Mouse (Mus musculus): Measurements from ENCODE around the gene Adam26a. TPM values are rescaled to one million over a fixed set of nuclear protein-coding genes. Genes with fewer than 3 reads are reported as not detected.
"Not testable (repeated sequence)": the region's sequence is repeated elsewhere in the genome, so short reads cannot be mapped to it uniquely, and the experiment has no call there.

The Adam26a gene
- total RNA-seq (2012; rRNA removed), result not detected in 2 replicates

- DNase-seq (ENCODE audit: low read depth, low spot score); H3K4me3 ChIP-seq (ENCODE audit: insufficient read depth in 1 of 2, low read depth in 1 of 2, low read length in 2 of 2, poor library complexity in 1 of 2, severe bottlenecking in 1 of 2); H3K9ac ChIP-seq (ENCODE audit: insufficient read depth, low read depth, low read length, poor library complexity, severe bottlenecking); H3K4me1 ChIP-seq (ENCODE audit: control insufficient read depth in 2 of 2, insufficient read depth in 2 of 2, low read length in 2 of 2, poor library complexity in 1 of 2); H3K27ac ChIP-seq (ENCODE audit: insufficient read depth, low read depth, low read length, poor library complexity, severe bottlenecking); H3K36me3 ChIP-seq (ENCODE audit: control insufficient read depth, insufficient read depth, low read length, poor library complexity, severe bottlenecking); in situ Hi-C loops (cut with MboI; ENCODE audit: low sequenced_read_pairs in 2 of 2, unreplicated experiment in 2 of 2); H3K9me3 ChIP-seq (ENCODE audit: control insufficient read depth, insufficient read depth, low read depth, low read length): not testable (repeated sequence)
These were observed at the start of gene Adam26a for GRCm38 (mm10) chr8:43576607-43577006. Gene Adam26a, minus strand, starts transcription at chr8:43576707.

- Histone ChIP-seq H3K27ac (ENCODE audit: insufficient read depth, low read depth, low read length, poor library complexity, severe bottlenecking) (no peak overlapping the region), H3K9me3 (ENCODE audit: control insufficient read depth, insufficient read depth, low read depth, low read length) (no peaks in the 10 kb centered on the region), H3K36me3 (ENCODE audit: control insufficient read depth, insufficient read depth, low read length, poor library complexity, severe bottlenecking) (no peaks in the 10 kb centered on the region), H3K4me1 (ENCODE audit: control insufficient read depth in 2 of 2, insufficient read depth in 2 of 2, low read length in 2 of 2, poor library complexity in 1 of 2) (no peaks in the 10 kb centered on the region), H3K4me3 (ENCODE audit: insufficient read depth in 1 of 2, low read depth in 1 of 2, low read length in 2 of 2, poor library complexity in 1 of 2, severe bottlenecking in 1 of 2) (no peak overlapping the region), H3K9ac (ENCODE audit: insufficient read depth, low read depth, low read length, poor library complexity, severe bottlenecking) (no peak overlapping the region)
- TF ChIP-seq ZNF384 (IDR thresholded peaks at IDR 0.05; ENCODE audit: low read depth, low read length) (no peak), MAFK (IDR thresholded peaks at IDR 0.05; ENCODE audit: insufficient read depth, low read depth, low read length) (0 out of 2 replicates have a peak, but pooled peaks have one; percentile 28)
- in situ Hi-C loops (cut with MboI; ENCODE audit: low sequenced_read_pairs in 2 of 2, unreplicated experiment in 2 of 2), result no loop called here
- DNase-seq (ENCODE audit: low read depth, low spot score), result no peak
These were observed 39.5 kb upstream of the Adam26a start for GRCm38 (mm10) chr8:43616046-43616445.

GRCm38 (mm10) chr8:43603657-43604056 lies 27.1 kb upstream of the Adam26a start:
- in situ Hi-C loops (cut with MboI; ENCODE audit: low sequenced_read_pairs in 2 of 2, unreplicated experiment in 2 of 2); H3K36me3 ChIP-seq (ENCODE audit: control insufficient read depth, insufficient read depth, low read length, poor library complexity, severe bottlenecking); H3K27ac ChIP-seq (ENCODE audit: insufficient read depth, low read depth, low read length, poor library complexity, severe bottlenecking); H3K4me1 ChIP-seq (ENCODE audit: control insufficient read depth in 2 of 2, insufficient read depth in 2 of 2, low read length in 2 of 2, poor library complexity in 1 of 2); DNase-seq (ENCODE audit: low read depth, low spot score); H3K9me3 ChIP-seq (ENCODE audit: control insufficient read depth, insufficient read depth, low read depth, low read length): not testable (repeated sequence)
- TF ChIP-seq CHD2 (IDR thresholded peaks at IDR 0.05; ENCODE audit: low read depth, low read length), result peak; percentile 87
- TF ChIP-seq ZNF384 (IDR thresholded peaks at IDR 0.05; ENCODE audit: low read depth, low read length), result peak; percentile 37; the same call in 1 of the 2 replicates
- peak overlapping the region; percentile 65 to 74 for H3K4me3 ChIP-seq (ENCODE audit: insufficient read depth in 1 of 2, low read depth in 1 of 2, low read length in 2 of 2, poor library complexity in 1 of 2, severe bottlenecking in 1 of 2)
- H3K9ac ChIP-seq (ENCODE audit: insufficient read depth, low read depth, low read length, poor library complexity, severe bottlenecking), result peak overlapping the region; percentile 90

- H3K9me3 ChIP-seq (ENCODE audit: control insufficient read depth, insufficient read depth, low read depth, low read length); DNase-seq (ENCODE audit: low read depth, low spot score); H3K27ac ChIP-seq (ENCODE audit: insufficient read depth, low read depth, low read length, poor library complexity, severe bottlenecking); H3K36me3 ChIP-seq (ENCODE audit: control insufficient read depth, insufficient read depth, low read length, poor library complexity, severe bottlenecking); H3K4me1 ChIP-seq (ENCODE audit: control insufficient read depth in 2 of 2, insufficient read depth in 2 of 2, low read length in 2 of 2, poor library complexity in 1 of 2); in situ Hi-C loops (cut with MboI; ENCODE audit: low sequenced_read_pairs in 2 of 2, unreplicated experiment in 2 of 2): not testable (repeated sequence)
- peak overlapping the region; percentile 65 to 74 for H3K4me3 ChIP-seq (ENCODE audit: insufficient read depth in 1 of 2, low read depth in 1 of 2, low read length in 2 of 2, poor library complexity in 1 of 2, severe bottlenecking in 1 of 2)
- peak overlapping the region; percentile 90 for H3K9ac ChIP-seq (ENCODE audit: insufficient read depth, low read depth, low read length, poor library complexity, severe bottlenecking)
These were observed 26.7 kb upstream of the Adam26a start for GRCm38 (mm10) chr8:43603166-43603565.

- H3K4me1 ChIP-seq (ENCODE audit: control insufficient read depth in 2 of 2, insufficient read depth in 2 of 2, low read length in 2 of 2, poor library complexity in 1 of 2); H3K9me3 ChIP-seq (ENCODE audit: control insufficient read depth, insufficient read depth, low read depth, low read length); H3K9ac ChIP-seq (ENCODE audit: insufficient read depth, low read depth, low read length, poor library complexity, severe bottlenecking); H3K4me3 ChIP-seq (ENCODE audit: insufficient read depth in 1 of 2, low read depth in 1 of 2, low read length in 2 of 2, poor library complexity in 1 of 2, severe bottlenecking in 1 of 2); in situ Hi-C loops (cut with MboI; ENCODE audit: low sequenced_read_pairs in 2 of 2, unreplicated experiment in 2 of 2); H3K27ac ChIP-seq (ENCODE audit: insufficient read depth, low read depth, low read length, poor library complexity, severe bottlenecking); DNase-seq (ENCODE audit: low read depth, low spot score); H3K36me3 ChIP-seq (ENCODE audit: control insufficient read depth, insufficient read depth, low read length, poor library complexity, severe bottlenecking): not testable (repeated sequence)
These were observed 48.5 kb downstream of the Adam26a start, which contains the start of gene Adam26b for GRCm38 (mm10) chr8:43528006-43528405. Gene Adam26b, minus strand, starts transcription at chr8:43528106.

Other genes starting within 250 kb of the Adam26a start
- not detected in 2 replicates for gene Adam26b, start 48.6 kb downstream of the Adam26a start, total RNA-seq (2012; rRNA removed)
- not detected in 2 replicates for gene Gm5346, start 50.6 kb upstream of the Adam26a start, total RNA-seq (2012; rRNA removed)
- not detected in 2 replicates for gene Adam34, start 133.3 kb upstream of the Adam26a start, total RNA-seq (2012; rRNA removed)

Data from ES-E14 (cell line).